Mouse (Mus musculus) R1 (cell line): Measurements from ENCODE around the gene Rxrg.

ENCODE experiments used
- DNase-seq: peaks from one replicate; pipeline ENCODE4 v3.0.0-alpha.2; 2018; ENCODE audit warnings: low read depth, low spot score

Rxrg gene

DNA sequence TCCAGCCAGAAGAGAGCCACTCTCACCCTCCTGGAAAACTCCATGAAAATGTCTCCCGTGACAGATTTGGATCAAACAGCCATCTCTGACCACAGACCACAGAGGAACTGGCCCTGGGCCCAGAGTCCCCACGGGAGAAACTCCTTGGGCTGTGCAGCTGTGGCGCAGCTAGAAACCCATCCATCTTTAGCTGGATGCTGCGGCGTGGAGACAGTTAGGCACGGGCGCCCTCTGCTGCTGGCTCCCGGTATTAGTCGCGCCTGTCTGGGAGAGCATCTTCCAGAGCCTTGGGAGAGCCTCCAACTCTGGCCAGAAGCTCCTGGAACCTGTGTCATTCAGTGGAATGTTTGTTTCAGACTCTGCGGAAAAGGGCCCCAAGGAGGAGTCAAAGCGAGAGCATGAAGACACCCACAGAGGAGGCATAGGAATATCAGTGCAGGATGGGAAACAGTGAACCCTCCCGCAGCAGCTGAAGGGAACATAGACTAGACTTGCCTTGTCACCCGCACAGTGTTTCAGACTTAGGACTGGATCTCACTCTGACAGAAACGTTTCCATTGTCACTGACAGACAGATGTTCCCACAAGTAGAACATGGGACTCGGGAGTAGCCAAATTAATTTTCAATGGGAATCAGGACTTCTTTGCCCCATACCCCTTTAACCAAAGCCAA lies 46.8 kb downstream of the Rxrg start:
- DNase-seq = peak; percentile 67

GRCm38 (mm10) chr1:167648670-167649069 lies 50.5 kb downstream of the Rxrg start:
- no peak for DNase-seq

DNA sequence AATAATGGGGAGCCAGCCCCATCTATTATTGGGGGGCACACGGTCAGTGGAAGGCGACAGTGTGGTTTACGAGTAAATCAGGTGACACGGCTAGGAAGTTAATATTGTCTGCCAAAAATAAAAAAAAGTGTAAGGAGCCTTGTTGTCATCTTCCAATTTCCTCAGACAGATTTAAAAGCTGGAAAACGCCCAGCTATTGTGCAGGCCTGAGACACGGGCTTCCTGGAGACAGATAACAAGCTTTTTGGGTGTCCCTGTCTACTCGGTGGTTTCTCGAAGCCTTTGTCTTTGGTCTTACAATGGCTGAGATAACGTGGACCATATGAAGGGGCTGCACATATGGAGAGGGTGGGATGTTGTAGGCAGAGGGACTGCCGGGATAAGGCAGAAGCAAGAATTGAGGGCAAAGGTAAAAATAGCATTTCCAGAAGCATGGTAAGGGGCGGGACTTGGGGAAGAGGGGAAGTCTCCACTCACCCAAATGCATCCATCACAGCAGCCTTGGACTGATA lies 51.0 kb downstream of the Rxrg start:
- no peak for DNase-seq

- DNase-seq = peak; percentile 75
Measured at GRCm38 (mm10) chr1:167652336-167652735, 54.2 kb downstream of the Rxrg start.

- DNase-seq = no peak
Measured at GRCm38 (mm10) chr1:167659065-167659464, 60.9 kb downstream of the Rxrg start.

- DNase-seq = peak; percentile 9
Measured at GRCm38 (mm10) chr1:167660521-167661101, 62.4 kb downstream of the Rxrg start.

GRCm38 (mm10) chr1:167661123-167661522 lies 62.9 kb downstream of the Rxrg start:
- DNase-seq = no peak

GRCm38 (mm10) chr1:167663136-167663535 lies 65.0 kb downstream of the Rxrg start:
- no peak for DNase-seq

DNA sequence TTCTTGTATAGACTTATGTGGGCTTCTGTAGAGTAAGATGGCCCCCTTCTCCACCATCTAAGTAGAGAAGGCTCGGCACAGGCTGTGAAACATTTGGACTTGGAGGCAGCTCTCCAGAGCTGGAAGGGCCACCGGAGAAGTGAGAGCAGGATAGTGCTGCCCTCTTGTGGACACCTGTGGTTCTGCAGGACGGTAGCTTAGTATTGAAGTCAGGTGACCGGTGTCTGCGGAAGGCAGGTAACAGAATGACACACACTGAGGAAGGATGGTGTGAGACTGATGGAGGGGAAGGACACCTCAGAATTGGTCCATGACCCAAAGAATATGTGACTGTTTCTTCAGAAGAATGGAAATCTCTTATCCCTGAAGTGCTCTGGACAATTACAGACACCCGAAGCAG lies 71.6 kb downstream of the Rxrg start:
- peak; percentile 73 for DNase-seq

- DNase-seq = no peak
Measured at GRCm38 (mm10) chr1:167672433-167672987, 74.3 kb downstream of the Rxrg start.

DNA sequence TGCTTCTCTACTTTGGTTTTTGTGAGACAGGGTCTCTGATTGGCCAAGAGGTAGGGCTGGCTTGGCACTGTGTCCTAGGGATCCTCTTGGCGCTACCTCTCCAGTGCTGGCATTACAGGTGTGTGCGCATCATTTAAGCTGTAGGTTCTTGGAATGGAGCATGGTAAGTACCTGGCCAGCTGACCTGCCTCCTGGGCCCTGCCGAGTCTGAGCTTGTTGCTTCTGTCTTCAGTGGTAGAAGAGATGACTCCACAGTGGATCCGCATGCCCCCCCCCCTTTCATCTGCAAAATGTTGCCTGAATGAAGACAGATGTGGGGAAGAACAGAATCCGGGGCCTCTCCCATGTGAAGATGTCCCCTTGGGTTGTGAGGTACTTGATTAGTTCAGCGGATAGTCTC lies 80.9 kb downstream of the Rxrg start:
- no peak for DNase-seq

- DNase-seq = peak; percentile 38
Measured at GRCm38 (mm10) chr1:167688001-167688346, 89.8 kb downstream of the Rxrg start.

- peak; percentile 66 for DNase-seq
Measured at GRCm38 (mm10) chr1:167688347-167689231, 90.4 kb downstream of the Rxrg start.

- DNase-seq = no peak
Measured at GRCm38 (mm10) chr1:167689232-167689261, 90.9 kb downstream of the Rxrg start, which contains the start of gene Lmx1a. Gene Lmx1a (plus strand): TSS chr1:167689237.
